Mouse (Mus musculus): ENCODE results near the gene Psd. TPM values are rescaled to one million over a fixed set of nuclear protein-coding genes. Genes with fewer than 3 reads are reported as not detected.

The Psd gene
- under 1 TPM; 0.14 to 0.36 TPM for total RNA-seq (2021)
- long read RNA-seq, experiment 1, partial matches to known transcripts = 0 of 1 reads
- long read RNA-seq, experiment 1, other reads (novel, unspliced or antisense) = 1 of 1 reads
- long read RNA-seq, experiment 2 = 0 reads

- Histone ChIP-seq H3K4me3 (peak within 1 kb of the TSS; percentile 75), H3K27ac (peak within 1 kb of the TSS; percentile 95)
- intact Hi-C loops (cut with DNase I) = no loop called here
- no peak for TF ChIP-seq CTCF (IDR thresholded peaks at IDR 0.05)
- DNase-seq = peak; percentile 68
Observed at GRCm38 (mm10) chr19:46326756-46327305, at the start of gene Psd. TSS of gene Psd (minus strand) at chr19:46327156.

DNA sequence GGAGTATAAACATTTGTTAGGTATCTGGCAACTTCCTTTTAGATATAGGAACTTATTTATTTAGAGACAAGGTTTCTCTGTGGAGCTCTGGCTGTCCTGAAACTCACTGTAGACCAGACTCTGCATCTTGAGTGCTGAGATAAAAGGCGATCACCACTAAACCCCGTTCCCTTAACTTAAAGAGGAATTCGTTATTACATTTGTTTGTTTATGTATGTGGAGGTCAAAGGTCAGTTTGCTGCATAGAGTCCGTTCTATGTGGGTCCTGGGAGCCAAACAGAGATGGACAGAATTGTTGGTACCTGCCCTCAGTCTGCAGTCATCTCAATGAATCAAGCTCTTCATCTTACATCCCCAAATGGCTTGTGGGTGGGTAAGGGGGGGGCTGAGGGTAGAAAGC is 48.9 kb upstream of the Psd start:
- intact Hi-C loops (cut with DNase I) = no loop called here
- Histone ChIP-seq H3K4me3 (no peak overlapping the region), H3K27ac (no peak overlapping the region)
- no peak for TF ChIP-seq CTCF (IDR thresholded peaks at IDR 0.05)
- no peak for DNase-seq

GRCm38 (mm10) chr19:46375489-46375888 is 48.5 kb upstream of the Psd start:
- Histone ChIP-seq H3K27ac (no peak overlapping the region), H3K4me3 (no peak overlapping the region)
- DNase-seq = no peak
- intact Hi-C loops (cut with DNase I) = no loop called here
- TF ChIP-seq CTCF (IDR thresholded peaks at IDR 0.05) = no peak

DNA sequence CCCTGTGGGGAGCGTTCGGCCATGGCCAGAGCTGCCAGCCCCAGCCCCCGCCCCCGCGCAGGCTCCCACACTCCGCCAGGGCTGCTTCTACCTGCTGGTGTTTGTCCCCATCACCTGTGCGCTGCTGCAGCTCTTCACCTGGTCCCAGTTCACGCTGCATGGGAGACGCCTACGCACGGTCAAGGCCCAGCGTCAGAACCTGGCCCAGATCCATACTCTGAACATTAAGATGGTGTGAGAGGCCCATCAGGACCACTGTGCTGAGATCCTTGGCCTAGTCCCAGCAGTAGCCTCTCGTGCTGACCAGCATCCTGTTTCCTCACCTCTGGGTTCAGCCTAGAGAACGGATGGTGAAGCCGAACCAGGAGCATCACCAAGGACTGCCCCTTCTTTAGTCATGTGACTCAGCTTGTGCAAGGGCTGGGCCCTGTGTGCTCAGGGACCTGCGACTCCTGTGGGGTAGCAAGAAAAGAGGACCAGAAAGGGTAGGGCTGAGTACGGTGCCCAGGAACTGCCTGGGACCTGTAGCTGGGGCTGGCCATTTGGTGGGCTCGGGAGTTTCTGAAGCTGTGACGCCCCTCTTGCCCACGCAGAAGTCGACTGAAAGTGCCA is 47.6 kb upstream of the Psd start:
- no peak overlapping the region for H3K4me3 ChIP-seq
- intact Hi-C loops (cut with DNase I) = no loop called here
- DNase-seq = no peak
- TF ChIP-seq CTCF (IDR thresholded peaks at IDR 0.05) = no peak
- no peak overlapping the region for H3K27ac ChIP-seq

DNA sequence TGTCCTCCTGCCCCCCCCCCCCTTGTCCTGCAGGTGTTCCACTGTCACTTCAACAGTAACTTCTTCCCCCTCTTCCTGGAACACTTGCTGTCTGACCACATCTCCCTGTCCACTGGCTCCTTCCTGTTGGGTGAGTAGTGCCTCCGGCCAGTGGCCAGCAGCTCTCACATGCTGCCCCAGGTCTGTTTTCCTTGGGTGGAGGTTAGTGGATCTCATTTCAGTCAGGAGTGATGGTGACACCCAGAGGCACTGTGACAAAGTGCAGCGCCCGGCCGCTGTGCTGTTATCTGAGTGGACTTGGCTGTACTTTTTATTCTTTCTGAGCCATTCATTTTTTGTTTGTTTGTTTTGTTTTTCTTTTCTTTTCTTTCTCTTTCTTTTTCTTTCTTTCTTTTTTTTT is 42.2 kb upstream of the Psd start:
- Histone ChIP-seq H3K4me3 (no peak overlapping the region), H3K27ac (peak overlapping the region; percentile 58)
- peak; percentile 82 for DNase-seq
- intact Hi-C loops (cut with DNase I) = no loop called here
- peak; percentile 75 for TF ChIP-seq CTCF (IDR thresholded peaks at IDR 0.05)

DNA sequence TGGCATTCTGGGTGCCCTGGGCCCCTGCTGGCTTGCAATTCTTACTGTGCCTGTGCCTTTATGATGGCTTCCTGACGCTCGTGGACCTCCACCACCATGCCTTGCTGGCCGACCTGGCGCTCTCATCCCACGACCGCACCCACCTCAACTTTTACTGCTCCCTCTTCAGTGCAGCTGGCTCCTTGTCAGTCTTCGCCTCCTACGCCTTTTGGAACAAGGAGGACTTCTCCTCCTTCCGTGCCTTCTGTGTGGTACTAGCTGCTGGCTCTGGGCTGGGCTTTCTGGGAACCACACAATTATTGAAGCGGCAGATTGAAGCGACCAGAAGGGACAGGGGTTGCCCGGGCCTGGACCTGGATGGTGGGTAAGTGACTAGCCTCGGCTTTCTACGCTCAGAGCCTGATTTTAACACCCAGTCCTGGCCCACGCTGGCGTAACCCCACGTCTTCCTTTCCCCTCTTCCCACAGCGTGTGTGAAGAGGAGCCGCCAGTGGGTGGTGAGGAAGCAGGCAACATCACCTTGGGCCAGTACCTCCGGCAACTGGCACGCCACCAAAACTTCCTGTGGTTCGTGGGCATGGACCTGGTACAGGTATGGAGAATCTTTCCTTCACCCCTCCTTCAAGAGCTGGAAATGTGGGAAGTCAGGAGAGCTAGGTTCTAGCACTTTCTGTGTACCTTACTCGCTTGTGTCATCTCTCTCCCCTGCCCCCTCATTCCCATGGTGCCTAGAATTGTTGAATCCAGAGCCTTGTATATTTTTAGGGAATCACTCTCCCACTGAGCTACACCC is 41.0 kb upstream of the Psd start:
- Histone ChIP-seq H3K27ac (peak overlapping the region; percentile 58; the same call in 1 of the 2 replicates), H3K4me3 (no peak overlapping the region)
- intact Hi-C loops (cut with DNase I) = no loop called here
- TF ChIP-seq CTCF (IDR thresholded peaks at IDR 0.05) = no peak
- no peak for DNase-seq

- TF ChIP-seq CTCF (IDR thresholded peaks at IDR 0.05) = no peak
- H3K4me3 ChIP-seq = no peak overlapping the region
- H3K27ac ChIP-seq = no peak overlapping the region
- intact Hi-C loops (cut with DNase I) = no loop called here
- no peak for DNase-seq
Observed at GRCm38 (mm10) chr19:46363294-46364009, 36.5 kb upstream of the Psd start.

GRCm38 (mm10) chr19:46362104-46362503 is 35.1 kb upstream of the Psd start:
- intact Hi-C loops (cut with DNase I) = no loop called here
- H3K27ac ChIP-seq = no peak overlapping the region
- no peak for TF ChIP-seq CTCF (IDR thresholded peaks at IDR 0.05)
- no peak for DNase-seq
- no peak overlapping the region for H3K4me3 ChIP-seq

DNA sequence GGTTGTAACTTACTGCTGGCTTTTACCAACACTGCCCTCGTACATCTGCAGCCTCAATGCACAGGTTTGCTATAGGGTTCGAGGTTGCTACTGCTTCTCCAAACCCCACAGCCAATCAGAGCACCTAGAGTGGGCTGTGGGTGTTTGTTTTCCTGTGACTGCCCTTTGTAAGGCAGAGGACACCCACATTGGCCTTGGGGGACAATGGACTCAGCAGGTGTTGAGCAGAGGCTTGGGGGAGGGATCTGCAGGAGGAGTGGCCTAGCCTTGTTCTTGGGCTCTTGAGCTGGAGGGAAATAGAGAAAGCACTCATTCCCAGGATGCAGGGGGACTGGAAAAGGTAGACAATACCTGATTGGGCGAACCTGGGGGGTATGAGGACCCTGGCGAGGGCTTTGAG is 31.4 kb upstream of the Psd start:
- Histone ChIP-seq H3K27ac (no peak overlapping the region), H3K4me3 (peak overlapping the region; percentile 77; the same call in 1 of the 2 replicates)
- no peak for TF ChIP-seq CTCF (IDR thresholded peaks at IDR 0.05)
- intact Hi-C loops (cut with DNase I) = no loop called here
- no peak for DNase-seq

GRCm38 (mm10) chr19:46357344-46358280 is 30.7 kb upstream of the Psd start:
- Histone ChIP-seq H3K27ac (peak overlapping the region; percentile 66), H3K4me3 (peak overlapping the region; percentile 77)
- intact Hi-C loops (cut with DNase I) = loop anchor here (2.0 kb wide), 1 partner anchor 19 kb away; the partner anchor contains the start of gene Cuedc2
- DNase-seq = no peak
- no peak for TF ChIP-seq CTCF (IDR thresholded peaks at IDR 0.05)

GRCm38 (mm10) chr19:46356701-46357138 is 29.8 kb upstream of the Psd start:
- peak; percentile 90 for DNase-seq
- TF ChIP-seq CTCF (IDR thresholded peaks at IDR 0.05) = no peak
- Histone ChIP-seq H3K4me3 (peak overlapping the region; percentile 77), H3K27ac (peak overlapping the region; percentile 66)
- intact Hi-C loops (cut with DNase I) = loop anchor here (2.0 kb wide), 1 partner anchor 18 kb away; the partner anchor contains the start of gene Cuedc2

All from gastrocnemius, adult 2 months (tissue).